Mouse (Mus musculus) midbrain, embryonic 13.5 days (tissue): ENCODE results near the gene Zfp445. TPM values are rescaled to one million over a fixed set of nuclear protein-coding genes. Genes with fewer than 3 reads are reported as not detected.

ENCODE experiments used
- ATAC-seq: fragments of 200-750 bp; cut with Nextera tagmentation; 2 replicates; pipeline ENCODE4 v1.8.0; 2017; ENCODE audit warnings: mild to moderate bottlenecking, moderate TSS enrichment, moderate library complexity
- H3K27ac ChIP-seq: fragments of 300-500 bp; sonication (generic); 2 replicates; pipeline ENCODE4 v1.5.1; 2015; ENCODE audit warnings: inconsistent platforms, mild to moderate bottlenecking, moderate library complexity
- H3K27me3 ChIP-seq: fragments of 300-500 bp; sonication (generic); 2 replicates; pipeline ENCODE4 v1.6.1; 2015; ENCODE audit warnings: mild to moderate bottlenecking, inconsistent platforms
- H3K36me3 ChIP-seq: fragments of 300-500 bp; sonication (generic); 2 replicates; pipeline ENCODE4 v1.6.1; 2015; ENCODE audit warnings: mild to moderate bottlenecking, inconsistent platforms
- H3K4me1 ChIP-seq: fragments of 300-500 bp; sonication (generic); replicated peaks from 2 replicates; pipeline ENCODE4 v1.6.1; 2015; ENCODE audit warnings: inconsistent platforms
- H3K4me2 ChIP-seq: fragments of 300-500 bp; sonication (generic); replicated peaks from 2 replicates; pipeline ENCODE4 v1.6.1; 2015; ENCODE audit warnings: moderate library complexity, mild to moderate bottlenecking, inconsistent platforms
- H3K4me3 ChIP-seq: fragments of 300-500 bp; sonication (generic); replicated peaks from 2 replicates; pipeline ENCODE4 v1.5.1; 2015; ENCODE audit warnings: mild to moderate bottlenecking, inconsistent platforms
- H3K9ac ChIP-seq: fragments of 300-500 bp; sonication (generic); replicated peaks from 2 replicates; pipeline ENCODE4 v1.6.1; 2015; ENCODE audit warnings: mild to moderate bottlenecking, inconsistent platforms
- H3K9me3 ChIP-seq: fragments of 300-500 bp; sonication (generic); 2 replicates; pipeline ENCODE4 v1.6.1; 2016; ENCODE audit warnings: mild to moderate bottlenecking, inconsistent platforms
- WGBS: fragments of 180-500 bp; shearing (Covaris S2); methylation state at CpG from one replicate; pipeline ENCODE4 v1.1.7; 2015; 5-methylcytosine and 5-hydroxymethylcytosine counted together
- polyA plus RNA-seq: library from polyadenylated mRNA; unstranded; fragments of >200 nt; fragmentation: Nextera tagmentation; extraction: Ambion mirVana; gene quantifications from 2 replicates; pipeline ENCODE4 v1.2.1, GENCODE M21; 2015

The Zfp445 gene
- 109 and 116 TPM in 2 replicates for polyA plus RNA-seq

DNA sequence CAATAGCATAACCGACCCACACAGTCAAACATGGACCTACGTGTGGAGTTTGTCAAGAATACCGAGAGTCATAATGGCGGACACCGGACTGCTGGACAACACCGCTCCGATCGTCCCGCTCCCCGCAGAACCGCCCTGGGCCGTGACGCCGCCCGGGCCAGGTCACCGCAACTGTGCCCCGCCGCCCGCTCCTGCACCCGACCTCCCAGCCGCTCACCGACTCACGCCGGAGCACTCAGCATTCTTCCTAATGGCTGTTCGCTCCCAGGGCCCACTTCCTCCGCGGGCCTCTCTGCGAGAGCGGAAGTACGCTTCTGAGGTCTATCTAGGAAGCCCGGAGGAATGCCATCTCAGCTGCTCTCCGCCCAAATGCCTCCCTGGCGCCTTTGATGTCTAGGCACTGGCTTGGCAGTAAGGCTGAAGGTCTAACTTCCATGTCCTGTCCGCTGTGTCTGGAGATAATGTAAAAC is at the start of gene Zfp445:
Gene Zfp445 (minus strand): TSS at position 310 of the 470 bp plus-strand sequence.
- Histone ChIP-seq H3K9me3 (peaks cover 9% of the 10 kb centered on the region; the same call in 1 of the 2 replicates), H3K27ac (peak within 1 kb of the TSS; percentile 74), H3K36me3 (peaks cover 18% of the 10 kb centered on the region), H3K4me1 (peaks cover 21% of the 10 kb centered on the region), H3K9ac (peak within 1 kb of the TSS; percentile 89), H3K4me2 (peak within 1 kb of the TSS; percentile 76), H3K27me3 (peaks cover 3% of the 10 kb centered on the region; the same call in 1 of the 2 replicates), H3K4me3 (peak within 1 kb of the TSS; percentile 94)
- peak; percentile 96 for ATAC-seq
- under 1% methylated on average over 34 of the region's 34 CpGs for WGBS

DNA sequence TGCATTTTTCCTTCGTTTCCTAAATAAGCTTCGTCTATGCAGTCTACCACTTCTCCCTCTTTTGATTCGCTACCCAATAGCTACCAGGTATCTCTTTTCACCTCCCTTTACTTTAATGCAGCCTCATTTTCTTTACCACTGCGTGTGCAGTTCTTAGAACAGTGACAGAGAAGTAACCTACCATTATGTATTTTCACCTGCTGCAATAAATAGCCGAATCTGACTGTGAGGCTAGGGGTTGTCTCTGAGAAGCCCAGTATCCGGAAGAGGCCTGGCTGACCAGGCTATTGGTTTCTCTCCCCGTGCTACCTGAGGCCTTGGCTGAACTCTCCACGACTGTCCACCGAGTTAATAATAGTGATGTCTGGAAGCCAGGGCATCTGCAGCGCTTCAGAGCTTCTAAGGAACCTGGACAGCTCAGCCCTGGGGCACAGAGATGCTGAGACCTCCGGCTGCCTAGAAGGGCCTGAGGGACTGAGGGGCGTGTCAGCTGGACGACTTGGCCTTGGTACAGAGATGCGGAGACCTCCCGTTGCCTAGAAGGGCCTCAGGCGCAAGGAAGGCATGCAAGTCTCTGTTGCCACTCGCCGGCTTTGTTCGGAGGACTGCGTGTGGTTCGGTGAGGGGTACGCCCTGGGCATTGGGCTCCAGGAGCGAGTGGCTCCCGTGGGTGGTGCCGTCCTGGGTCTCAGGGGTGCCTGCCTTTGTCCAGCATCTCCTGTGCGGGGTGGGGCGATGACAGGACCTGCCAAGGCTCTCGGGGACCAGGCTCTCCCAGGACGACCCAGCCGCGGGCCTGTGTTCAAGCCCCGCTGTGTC is 37.1 kb upstream of the Zfp445 start:
- Histone ChIP-seq H3K36me3 (peaks cover 28% of the 10 kb centered on the region), H3K27me3 (no peaks in the 10 kb centered on the region), H3K27ac (peak overlapping the region; percentile 81), H3K4me1 (peaks cover 17% of the 10 kb centered on the region; the same call in 1 of the 2 replicates), H3K4me2 (peak overlapping the region; percentile 73), H3K9me3 (peaks cover 5% of the 10 kb centered on the region; the same call in 1 of the 2 replicates), H3K4me3 (peak overlapping the region; percentile 61), H3K9ac (peak overlapping the region; percentile 82)
- WGBS: 12% methylated on average over 32 of the region's 32 CpGs
- ATAC-seq: peak; percentile 99

DNA sequence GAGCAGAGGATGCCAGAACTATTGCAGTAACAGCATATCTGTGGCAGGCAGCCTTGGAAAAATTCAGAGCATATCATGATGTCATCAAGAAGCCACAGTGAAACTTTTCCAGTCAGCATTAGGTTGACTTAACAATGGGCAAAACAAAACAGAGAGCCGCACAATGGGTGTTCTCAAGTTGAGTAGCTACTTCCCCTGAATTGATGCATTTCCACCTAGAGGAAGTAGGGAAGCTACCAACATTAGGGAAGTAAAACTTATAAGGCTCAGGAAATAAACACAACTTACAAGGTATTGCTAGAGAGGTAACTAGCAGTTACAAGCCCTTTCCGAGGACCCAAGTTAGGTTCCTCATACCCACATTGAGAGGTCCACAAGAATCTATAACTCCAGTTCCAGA is 35.2 kb upstream of the Zfp445 start:
- H3K9me3 ChIP-seq: peaks cover 4% of the 10 kb centered on the region; the same call in 1 of the 2 replicates
- H3K4me3 ChIP-seq: no peak overlapping the region
- H3K27me3 ChIP-seq: no peaks in the 10 kb centered on the region
- H3K9ac ChIP-seq: no peak overlapping the region
- no peak overlapping the region for H3K4me2 ChIP-seq
- peaks cover 23% of the 10 kb centered on the region for H3K36me3 ChIP-seq
- no peak for ATAC-seq
- H3K27ac ChIP-seq: no peak overlapping the region
- H3K4me1 ChIP-seq: peaks cover 17% of the 10 kb centered on the region; the same call in 1 of the 2 replicates
- WGBS: 96% methylated on average over 2 of the region's 2 CpGs

DNA sequence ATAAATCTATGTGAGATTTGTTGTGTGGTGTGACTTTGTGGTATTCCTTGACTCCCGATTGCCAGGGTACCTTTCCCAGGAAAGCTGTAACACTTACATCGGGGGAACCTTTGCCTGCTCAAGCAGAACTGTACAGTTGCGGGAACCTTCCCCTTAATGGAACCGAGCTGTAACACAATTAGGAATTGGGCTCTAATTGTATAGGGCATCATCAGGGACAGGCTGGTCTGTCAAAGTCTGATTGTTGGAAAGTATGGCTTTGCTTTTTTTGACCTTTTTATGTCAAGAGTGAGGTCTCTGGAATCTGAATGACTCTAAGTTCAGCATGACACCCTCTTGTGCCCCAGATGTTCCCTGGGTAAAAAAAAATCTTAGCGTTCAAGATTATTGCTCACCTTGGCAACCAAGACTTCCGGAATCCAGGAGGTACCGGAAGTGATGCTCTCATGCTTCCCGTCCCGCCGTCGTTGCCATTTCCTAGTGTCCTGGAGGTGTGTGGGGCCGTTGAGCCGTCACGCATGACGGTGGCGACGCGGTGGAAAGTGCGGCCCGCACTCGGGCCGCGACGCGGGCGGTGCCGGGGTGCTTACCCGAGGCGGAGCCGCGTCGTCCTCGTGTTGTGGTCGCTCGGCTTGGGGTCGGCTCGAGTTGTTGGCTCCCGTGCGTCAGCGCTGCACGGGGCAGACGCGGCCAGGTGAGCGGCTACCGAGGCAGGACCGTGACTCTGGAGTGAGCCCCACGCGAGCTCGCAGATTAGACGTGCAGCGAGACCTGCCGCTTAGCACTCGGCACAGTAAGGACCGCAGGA is 20.8 kb upstream of the Zfp445 start:
- Histone ChIP-seq H3K36me3 (peaks cover 21% of the 10 kb centered on the region), H3K27ac (peak overlapping the region; percentile 52; the same call in 1 of the 2 replicates), H3K4me3 (peak overlapping the region; percentile 77), H3K4me1 (peaks cover 11% of the 10 kb centered on the region), H3K4me2 (peak overlapping the region; percentile 84), H3K27me3 (0 out of 2 replicates have a peak, but pooled peaks cover 4% of the 10 kb centered on the region), H3K9me3 (no peaks in the 10 kb centered on the region), H3K9ac (peak overlapping the region; percentile 81)
- 7% methylated on average over 54 of the region's 54 CpGs for WGBS
- ATAC-seq: peak; percentile 96

DNA sequence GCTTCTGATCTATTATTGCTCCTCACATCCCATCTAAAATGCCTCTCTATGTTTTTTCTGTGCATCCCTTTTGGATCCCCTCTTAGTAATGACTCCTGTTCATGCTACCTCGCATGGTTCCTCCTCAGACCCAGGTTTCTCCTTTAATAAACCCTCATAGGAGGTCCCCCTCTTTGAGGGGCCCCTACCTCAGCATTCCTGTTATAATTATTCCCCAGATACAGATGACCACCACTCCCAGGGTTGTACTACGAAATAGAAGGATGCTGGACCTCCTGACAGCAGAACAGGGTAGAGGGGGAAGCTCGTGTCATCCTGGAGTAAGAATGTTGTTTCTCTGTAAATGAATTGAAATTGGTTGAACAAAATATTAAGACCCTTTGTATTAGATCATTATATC is 19.6 kb upstream of the Zfp445 start, which contains the start of gene Zkscan7:
Gene Zkscan7 (plus strand): TSS at position 301 of the 400 bp plus-strand sequence.
- H3K9me3 ChIP-seq: no peaks in the 10 kb centered on the region
- peak within 1 kb of the TSS; percentile 77 for H3K4me3 ChIP-seq
- no peak within 1 kb of the TSS for H3K9ac ChIP-seq
- peaks cover 11% of the 10 kb centered on the region for H3K4me1 ChIP-seq
- H3K36me3 ChIP-seq: peaks cover 10% of the 10 kb centered on the region
- H3K4me2 ChIP-seq: peak within 1 kb of the TSS; percentile 84
- H3K27ac ChIP-seq: no peak within 1 kb of the TSS
- 0 out of 2 replicates have a peak, but pooled peaks cover 4% of the 10 kb centered on the region for H3K27me3 ChIP-seq
- 89% methylated on average over 3 of the region's 3 CpGs for WGBS
- ATAC-seq: no peak

DNA sequence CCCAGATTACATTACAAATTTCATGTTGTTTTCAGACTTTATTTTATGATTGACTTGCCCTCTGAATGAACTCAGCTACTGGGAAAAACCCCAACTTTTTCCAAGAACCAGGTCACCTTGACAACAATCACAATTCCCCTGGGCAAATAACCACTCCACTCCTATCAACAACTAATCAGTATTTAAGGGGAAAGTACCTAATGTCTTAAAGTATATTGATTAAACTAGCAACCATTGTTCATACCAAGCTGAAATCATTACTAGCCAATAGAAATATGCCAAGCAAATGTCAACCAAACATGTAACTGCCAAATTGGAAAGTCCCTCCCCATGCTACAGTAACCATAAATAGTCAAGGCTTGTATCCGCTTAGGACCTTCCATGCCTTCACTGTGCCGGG is 9.3 kb upstream of the Zfp445 start:
- Histone ChIP-seq H3K4me1 (no peaks in the 10 kb centered on the region), H3K4me2 (no peak overlapping the region), H3K27ac (no peak overlapping the region), H3K9ac (no peak overlapping the region), H3K4me3 (no peak overlapping the region), H3K9me3 (no peaks in the 10 kb centered on the region; the same call in 1 of the 2 replicates), H3K36me3 (no peaks in the 10 kb centered on the region), H3K27me3 (no peaks in the 10 kb centered on the region; the same call in 1 of the 2 replicates)
- WGBS: 98% methylated on average over 2 of the region's 2 CpGs
- ATAC-seq: no peak

DNA sequence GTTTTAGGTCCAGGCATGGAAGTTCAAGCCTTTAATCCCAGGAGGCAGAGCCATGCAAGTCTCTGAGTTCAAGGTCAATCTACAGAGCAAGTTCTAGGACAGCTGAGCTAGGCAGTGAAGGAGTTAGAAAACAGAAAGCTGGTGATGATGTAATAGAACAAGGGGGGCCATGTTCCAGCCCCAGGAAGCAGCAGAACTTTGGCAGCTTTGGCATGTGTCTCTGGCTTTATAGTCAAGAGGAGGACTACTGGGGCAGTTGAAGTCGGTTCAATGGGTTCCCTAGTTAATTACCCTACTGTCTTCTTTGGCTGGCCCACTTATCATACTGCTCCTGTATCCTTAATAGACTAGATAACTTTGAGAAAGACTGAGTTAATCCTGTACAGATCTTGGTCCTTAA is 8.8 kb upstream of the Zfp445 start:
- H3K4me3 ChIP-seq: no peak overlapping the region
- H3K36me3 ChIP-seq: no peaks in the 10 kb centered on the region
- peaks cover 3% of the 10 kb centered on the region; the same call in 1 of the 2 replicates for H3K27me3 ChIP-seq
- no peaks in the 10 kb centered on the region; the same call in 1 of the 2 replicates for H3K9me3 ChIP-seq
- WGBS: 74% methylated on average over 1 of the region's 1 CpGs
- no peak overlapping the region for H3K4me2 ChIP-seq
- ATAC-seq: no peak
- H3K27ac ChIP-seq: no peak overlapping the region
- no peak overlapping the region for H3K9ac ChIP-seq
- no peaks in the 10 kb centered on the region for H3K4me1 ChIP-seq

DNA sequence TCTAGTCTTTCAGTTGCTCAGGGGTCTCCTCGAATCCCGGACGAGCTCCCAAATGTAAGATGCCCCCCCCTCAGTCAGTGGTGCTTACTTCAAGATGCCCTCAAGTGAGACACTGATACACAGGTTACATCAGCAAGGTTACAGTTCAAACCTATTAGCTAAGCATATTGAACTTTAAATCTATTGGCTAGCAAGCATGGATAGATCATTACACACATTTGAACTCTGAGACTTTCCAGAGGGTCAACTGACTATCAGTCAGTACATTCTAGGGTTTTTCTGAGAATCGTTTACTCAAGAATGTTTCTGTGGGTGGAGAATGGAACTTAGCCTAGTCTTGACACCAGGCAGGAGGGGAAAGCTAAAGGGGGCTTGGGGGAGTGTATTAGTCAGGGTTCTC is 6.8 kb upstream of the Zfp445 start:
- 94% methylated on average over 4 of the region's 4 CpGs for WGBS
- no peak for ATAC-seq
- no peaks in the 10 kb centered on the region; the same call in 1 of the 2 replicates for H3K9me3 ChIP-seq
- no peak overlapping the region for H3K27ac ChIP-seq
- H3K4me1 ChIP-seq: no peaks in the 10 kb centered on the region
- no peak overlapping the region for H3K9ac ChIP-seq
- peaks cover 3% of the 10 kb centered on the region; the same call in 1 of the 2 replicates for H3K27me3 ChIP-seq
- no peak overlapping the region for H3K4me3 ChIP-seq
- no peaks in the 10 kb centered on the region for H3K36me3 ChIP-seq
- H3K4me2 ChIP-seq: no peak overlapping the region

DNA sequence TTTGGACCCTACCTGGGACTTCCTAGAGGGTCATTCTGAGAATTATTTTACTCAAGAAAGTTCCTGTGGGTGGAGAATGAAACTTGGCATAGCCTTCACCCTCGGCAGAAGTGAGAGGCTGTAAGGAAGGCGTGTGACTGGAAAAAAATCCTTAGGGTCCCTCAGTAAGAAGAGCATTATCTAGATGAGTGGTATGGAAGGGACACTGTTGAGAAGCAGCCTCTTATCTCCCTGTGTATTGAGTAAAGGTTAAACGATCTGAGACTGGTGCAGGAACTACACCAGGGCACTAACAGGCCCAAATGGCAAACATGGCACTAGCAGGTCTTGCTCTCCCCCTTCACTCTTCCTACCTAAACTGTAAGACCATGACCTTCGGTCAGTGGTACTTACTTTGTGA is 386 bp upstream of the Zfp445 start:
- Histone ChIP-seq H3K27me3 (peaks cover 3% of the 10 kb centered on the region; the same call in 1 of the 2 replicates), H3K36me3 (peaks cover 13% of the 10 kb centered on the region), H3K9ac (peak overlapping the region; percentile 89; the same call in 1 of the 2 replicates), H3K4me3 (peak overlapping the region; percentile 94), H3K27ac (no peak overlapping the region), H3K4me1 (peaks cover 21% of the 10 kb centered on the region), H3K4me2 (peak overlapping the region; percentile 76), H3K9me3 (peaks cover 8% of the 10 kb centered on the region; the same call in 1 of the 2 replicates)
- peak; percentile 41 for ATAC-seq
- WGBS: 88% methylated on average over 4 of the region's 4 CpGs

DNA sequence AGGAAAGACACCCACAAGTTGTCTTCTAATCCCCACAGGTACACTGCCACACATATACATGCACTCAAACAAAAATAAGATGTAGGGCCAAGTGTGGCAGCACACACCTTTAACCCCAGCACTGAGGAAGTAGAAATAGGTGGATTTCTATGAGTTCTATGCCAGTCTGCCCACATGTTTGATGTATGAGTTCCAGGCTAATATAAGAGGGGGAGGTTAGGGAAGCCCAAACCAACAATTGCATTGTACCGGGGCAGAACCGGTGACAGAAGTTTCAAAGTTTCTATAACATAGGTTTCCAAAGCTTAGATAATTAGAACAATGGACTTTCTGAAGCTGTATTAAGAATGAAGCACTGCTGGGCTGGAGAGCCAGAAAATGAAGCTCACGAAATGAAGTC is 958 bp downstream of the Zfp445 start:
- ATAC-seq: no peak

DNA sequence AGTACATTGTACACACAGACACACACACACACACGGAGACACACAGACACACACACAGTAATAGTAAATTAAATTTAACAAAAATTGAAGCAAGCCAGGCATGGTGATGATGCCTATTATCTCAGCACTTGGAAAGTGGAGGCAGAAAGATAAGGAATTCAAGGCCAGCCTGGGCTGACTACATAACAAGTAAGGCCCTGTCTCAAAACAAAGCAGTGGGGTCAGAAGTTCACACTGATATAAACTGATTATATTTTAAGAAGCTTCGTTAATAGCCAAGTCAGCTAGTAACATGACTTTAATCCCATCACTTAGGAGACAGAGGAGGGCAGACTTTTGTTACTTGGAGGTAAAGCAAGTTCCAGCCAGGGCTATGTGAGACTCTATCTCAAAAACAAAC is 2.1 kb downstream of the Zfp445 start:
- Histone ChIP-seq H3K27ac (no peak overlapping the region), H3K4me1 (peaks cover 21% of the 10 kb centered on the region), H3K4me2 (no peak overlapping the region), H3K9me3 (peaks cover 20% of the 10 kb centered on the region; the same call in 1 of the 2 replicates), H3K4me3 (0 out of 2 replicates have a peak overlapping the region, but pooled peaks have one; percentile 1), H3K9ac (no peak overlapping the region), H3K36me3 (peaks cover 37% of the 10 kb centered on the region), H3K27me3 (no peaks in the 10 kb centered on the region)
- ATAC-seq: no peak
- WGBS: 98% methylated on average over 2 of the region's 2 CpGs

More for the DNA sequence above, 958 bp downstream of the Zfp445 start:
- H3K4me1 ChIP-seq: peaks cover 21% of the 10 kb centered on the region
- peaks cover 27% of the 10 kb centered on the region for H3K36me3 ChIP-seq
- H3K9me3 ChIP-seq: peaks cover 15% of the 10 kb centered on the region; the same call in 1 of the 2 replicates
- H3K27me3 ChIP-seq: peaks cover 1% of the 10 kb centered on the region; the same call in 1 of the 2 replicates
- peak overlapping the region; percentile 94 for H3K4me3 ChIP-seq
- H3K4me2 ChIP-seq: peak overlapping the region; percentile 76
- peak overlapping the region; percentile 89 for H3K9ac ChIP-seq
- WGBS: 58% methylated on average over 3 of the region's 3 CpGs
- H3K27ac ChIP-seq: no peak overlapping the region
